Mouse (Mus musculus) testis, adult 2 months (tissue): ENCODE measurements around the gene Gzf1. TPM values are rescaled to one million over a fixed set of nuclear protein-coding genes. Genes with fewer than 3 reads are reported as not detected.

Experiments used
- H3K27ac ChIP-seq: fragments of 200-500 bp; 2 replicates; pipeline ENCODE4 v1.5.1; 2012; ENCODE audit warnings: low read depth, low read length; ENCODE audit not compliant: control insufficient read depth, insufficient read depth
- H3K27me3 ChIP-seq: fragments of 200-500 bp; 2 replicates; pipeline ENCODE4 v1.6.1; 2012; ENCODE audit warnings: mild to moderate bottlenecking, low read length, moderate library complexity; ENCODE audit not compliant: control insufficient read depth, insufficient read depth
- H3K36me3 ChIP-seq: fragments of 200-500 bp; 2 replicates; pipeline ENCODE4 v1.6.1; 2012; ENCODE audit warnings: mild to moderate bottlenecking, low read length; ENCODE audit not compliant: control insufficient read depth, insufficient read depth
- H3K4me1 ChIP-seq: fragments of 200-500 bp; 2 replicates; pipeline ENCODE4 v1.6.1; 2012; ENCODE audit warnings: low read length; ENCODE audit not compliant: control insufficient read depth, insufficient read depth
- H3K4me3 ChIP-seq: fragments of 200-500 bp; 2 replicates; pipeline ENCODE4 v1.5.1; 2012; ENCODE audit warnings: low read depth, mild to moderate bottlenecking, low read length, moderate library complexity, mixed read lengths; ENCODE audit not compliant: control insufficient read depth
- CTCF ChIP-seq: fragments of 200-500 bp; IDR thresholded peaks from 2 replicates; pipeline ENCODE4 v1.5.1; 2012; ENCODE audit warnings: low read depth, mild to moderate bottlenecking, inconsistent platforms, low read length, moderate library complexity; ENCODE audit not compliant: control insufficient read depth, insufficient read depth, insufficient replicate concordance
- POLR2A ChIP-seq: fragments of 200-500 bp; IDR thresholded peaks from 2 replicates; pipeline ENCODE4 v1.6.1; 2012; ENCODE audit warnings: low read depth, mild to moderate bottlenecking, inconsistent platforms, low read length, moderate library complexity; ENCODE audit not compliant: control insufficient read depth
- polyA plus RNA-seq: library from polyadenylated mRNA; depleted of rRNA; stranded (reverse); fragments of >200 nt; gene quantifications from 2 replicates; pipeline ENCODE4 v1.2.3, GENCODE M21; 2012

Gene Gzf1
- polyA plus RNA-seq, 1 experiment = 8.9 TPM

GRCm38 (mm10) chr2:148686862-148687261, 6.0 kb downstream of the Gzf1 start:
- H3K27ac ChIP-seq = no peak overlapping the region
- H3K4me1 ChIP-seq = peaks cover 4% of the 10 kb centered on the region
- H3K4me3 ChIP-seq = no peak overlapping the region
- H3K27me3 ChIP-seq = no peaks in the 10 kb centered on the region
- peaks cover 13% of the 10 kb centered on the region for H3K36me3 ChIP-seq
- TF ChIP-seq CTCF = no peak
- no peak for TF ChIP-seq POLR2A

- no peaks in the 10 kb centered on the region for H3K27me3 ChIP-seq
- peaks cover 13% of the 10 kb centered on the region for H3K36me3 ChIP-seq
- H3K4me3 ChIP-seq = no peak overlapping the region
- no peak overlapping the region for H3K27ac ChIP-seq
- TF ChIP-seq CTCF (no peak), POLR2A (no peak)
- H3K4me1 ChIP-seq = no peaks in the 10 kb centered on the region; the same call in 1 of the 2 replicates
Observed at GRCm38 (mm10) chr2:148687971-148688370, 7.1 kb downstream of the Gzf1 start.

GRCm38 (mm10) chr2:148689444-148690140, 8.8 kb downstream of the Gzf1 start:
- no peak overlapping the region for H3K27ac ChIP-seq
- H3K4me3 ChIP-seq = no peak overlapping the region; the same call in 1 of the 2 replicates
- peaks cover 9% of the 10 kb centered on the region for H3K36me3 ChIP-seq
- H3K4me1 ChIP-seq = no peaks in the 10 kb centered on the region; the same call in 1 of the 2 replicates
- no peak for TF ChIP-seq CTCF
- TF ChIP-seq POLR2A = no peak
- H3K27me3 ChIP-seq = no peaks in the 10 kb centered on the region

- TF ChIP-seq CTCF (no peak), POLR2A (no peak)
- no peak overlapping the region for H3K27ac ChIP-seq
- peak overlapping the region; percentile 9; the same call in 1 of the 2 replicates for H3K4me3 ChIP-seq
- H3K36me3 ChIP-seq = peaks cover 7% of the 10 kb centered on the region
- H3K4me1 ChIP-seq = no peaks in the 10 kb centered on the region
- H3K27me3 ChIP-seq = no peaks in the 10 kb centered on the region
Observed at GRCm38 (mm10) chr2:148690291-148690690, 9.5 kb downstream of the Gzf1 start.

GRCm38 (mm10) chr2:148690781-148691180, 10.0 kb downstream of the Gzf1 start:
- no peak overlapping the region for H3K27ac ChIP-seq
- TF ChIP-seq POLR2A (no peak), CTCF (no peak)
- no peaks in the 10 kb centered on the region for H3K4me1 ChIP-seq
- no peaks in the 10 kb centered on the region for H3K27me3 ChIP-seq
- no peak overlapping the region for H3K4me3 ChIP-seq
- H3K36me3 ChIP-seq = peaks cover 7% of the 10 kb centered on the region

GRCm38 (mm10) chr2:148698571-148698970, 17.7 kb downstream of the Gzf1 start:
- no peaks in the 10 kb centered on the region; the same call in none of the 2 replicates for H3K36me3 ChIP-seq
- H3K4me3 ChIP-seq = no peak overlapping the region
- no peaks in the 10 kb centered on the region for H3K4me1 ChIP-seq
- no peak for TF ChIP-seq POLR2A
- no peak for TF ChIP-seq CTCF
- no peaks in the 10 kb centered on the region for H3K27me3 ChIP-seq
- no peak overlapping the region for H3K27ac ChIP-seq

- Histone ChIP-seq H3K27me3 (no peaks in the 10 kb centered on the region), H3K36me3 (no peaks in the 10 kb centered on the region), H3K4me1 (no peaks in the 10 kb centered on the region), H3K4me3 (no peak overlapping the region), H3K27ac (no peak overlapping the region)
- TF ChIP-seq POLR2A (no peak), CTCF (no peak)
Observed at GRCm38 (mm10) chr2:148706409-148707201, 25.8 kb downstream of the Gzf1 start.
